Mouse (Mus musculus) monocyte, adult 2 months (primary cell): Measurements from ENCODE around the gene Pgm2.

Source experiments
- DNase-seq, 2 experiments: peaks; one replicate each; pipeline ENCODE4 v3.0.0; 2022; ENCODE audit warnings: low spot score in 2 of 2, low read depth in 1 of 2

Pgm2 gene

GRCm38 (mm10) chr5:64173302-64173701 lies 80.6 kb downstream of the Pgm2 start:
- DNase-seq, result no peak

- no peak for DNase-seq
Observed at GRCm38 (mm10) chr5:64174429-64174935, 81.7 kb downstream of the Pgm2 start.
